Comparison of ENCODE assay signal across 10 mouse cellular contexts in genomic region chr17:35125081-35125480, GRCm38 (mm10). TPM values are rescaled to one million over a fixed set of nuclear protein-coding genes. Genes with fewer than 3 reads are reported as not detected.
DNase-seq lines count a peak whose midpoint lies in the region; ATAC-seq lines count a peak whose summit lies in the region.
"Had no signal": no experiment of that assay in that cellular context is flagged by ENCODE, and none has a peak within 500 bp of the region (broad histone marks: within the 10 kb centered on the region; RNA-seq: fewer than 3 reads in every experiment).

No protein-coding gene starts in this region.

- intact Hi-C loops in left cerebral cortex, postnatal 10 days (cut with DNase I) = no loop called here

- H3K36me3 ChIP-seq in hindbrain, embryonic 14.5 days (replicated peaks; ENCODE audit: control insufficient read depth, insufficient read depth) = peaks cover 31% of the 10 kb centered on the region
- no peaks in the 10 kb centered on the region for H3K36me3 ChIP-seq in hindbrain, embryonic 11.5 days (ENCODE audit: control insufficient read depth, insufficient read depth, low read length)
- peaks cover 44% of the 10 kb centered on the region for H3K36me3 ChIP-seq in embryonic facial prominence, embryonic 10.5 days (replicated peaks)
- H3K36me3 ChIP-seq in liver, embryonic 12.5 days = peaks cover 50% of the 10 kb centered on the region

- WGBS in hindbrain, embryonic 14.5 days = 100% methylated on average over 1 of the region's 1 CpGs
- WGBS in hindbrain, embryonic 11.5 days = 100% methylated on average over 1 of the region's 1 CpGs
- WGBS in embryonic facial prominence, embryonic 10.5 days = 98% methylated on average over 1 of the region's 1 CpGs
- 76% methylated on average over 1 of the region's 1 CpGs for WGBS in liver, embryonic 12.5 days (ENCODE audit: insufficient replicate concordance)

- DNase-seq in hindbrain, embryonic 14.5 days (ENCODE audit: low spot score) = no peak
- DNase-seq in hindbrain, embryonic 11.5 days (ENCODE audit: low spot score) = no peak
- DNase-seq in A20 (ENCODE audit: low read depth, low spot score) = peak; percentile 29
- no peak for DNase-seq in embryonic facial prominence, embryonic 10.5 days (ENCODE audit: low spot score)
- no peak for DNase-seq in adrenal gland, postnatal 36 days
- no peak for DNase-seq in left cerebral cortex, postnatal 10 days (ENCODE audit: extremely low spot score in 1 of 2, low spot score in 2 of 2)
- no peak for DNase-seq in layer of hippocampus, postnatal 36 days
- DNase-seq: heart, postnatal 10 days; thymus, postnatal 36 days had no signal

- no peak for ATAC-seq in hindbrain, embryonic 14.5 days (ENCODE audit: low FRiP score)
- ATAC-seq in hindbrain, embryonic 11.5 days (ENCODE audit: low FRiP score) = no peak
- ATAC-seq in liver, embryonic 12.5 days = no peak

- no peaks in the 10 kb centered on the region for H3K27me3 ChIP-seq in hindbrain, embryonic 14.5 days (ENCODE audit: control insufficient read depth, insufficient read depth, low read length)
- H3K27me3 ChIP-seq in hindbrain, embryonic 11.5 days (ENCODE audit: control insufficient read depth, insufficient read depth, low read length) = no peaks in the 10 kb centered on the region
- H3K27me3 ChIP-seq in embryonic facial prominence, embryonic 10.5 days (replicated peaks; ENCODE audit: low read depth, poor library complexity, severe bottlenecking) = no peaks in the 10 kb centered on the region
- no peaks in the 10 kb centered on the region for H3K27me3 ChIP-seq in liver, embryonic 12.5 days (replicated peaks)

- no peak overlapping the region for H3K9ac ChIP-seq in hindbrain, embryonic 14.5 days
- H3K9ac ChIP-seq in hindbrain, embryonic 11.5 days (ENCODE audit: low read depth, low read length) = no peak overlapping the region
- H3K9ac ChIP-seq in liver, embryonic 12.5 days = no peak overlapping the region

- peak overlapping the region; percentile 53; the same call in 1 of the 2 replicates for H3K4me2 ChIP-seq in hindbrain, embryonic 14.5 days (replicated peaks)
- no peak overlapping the region for H3K4me2 ChIP-seq in hindbrain, embryonic 11.5 days (replicated peaks; ENCODE audit: low read depth, low read length)
- peak overlapping the region; percentile 80 for H3K4me2 ChIP-seq in liver, embryonic 12.5 days

- H3K4me1 ChIP-seq in hindbrain, embryonic 14.5 days (replicated peaks; ENCODE audit: control insufficient read depth, insufficient read depth, low read length) = peaks cover 22% of the 10 kb centered on the region
- peaks cover 2% of the 10 kb centered on the region; the same call in 1 of the 2 replicates for H3K4me1 ChIP-seq in hindbrain, embryonic 11.5 days (replicated peaks; ENCODE audit: control insufficient read depth, insufficient read depth, low read length)
- H3K4me1 ChIP-seq in embryonic facial prominence, embryonic 10.5 days = peaks cover 49% of the 10 kb centered on the region
- peaks cover 58% of the 10 kb centered on the region for H3K4me1 ChIP-seq in liver, embryonic 12.5 days

- H3K27ac ChIP-seq in hindbrain, embryonic 14.5 days = no peak overlapping the region
- no peak overlapping the region for H3K27ac ChIP-seq in hindbrain, embryonic 11.5 days (ENCODE audit: low read depth, low read length)
- H3K27ac ChIP-seq in embryonic facial prominence, embryonic 10.5 days (replicated peaks) = no peak overlapping the region
- H3K27ac ChIP-seq in liver, embryonic 12.5 days = peak overlapping the region; percentile 89

- no peak overlapping the region for H3K4me3 ChIP-seq in hindbrain, embryonic 14.5 days (replicated peaks; ENCODE audit: low read length)
- no peak overlapping the region for H3K4me3 ChIP-seq in hindbrain, embryonic 11.5 days (ENCODE audit: low read depth, low read length)
- peak overlapping the region; percentile 74; the same call in 1 of the 2 replicates for H3K4me3 ChIP-seq in embryonic facial prominence, embryonic 10.5 days
- H3K4me3 ChIP-seq in liver, embryonic 12.5 days = peak overlapping the region; percentile 69; the same call in 1 of the 2 replicates

- no peaks in the 10 kb centered on the region for H3K9me3 ChIP-seq in hindbrain, embryonic 14.5 days (ENCODE audit: control insufficient read depth, low read length)
- H3K9me3 ChIP-seq in hindbrain, embryonic 11.5 days (ENCODE audit: control insufficient read depth, low read length) = no peaks in the 10 kb centered on the region
- H3K9me3 ChIP-seq in embryonic facial prominence, embryonic 10.5 days = no peaks in the 10 kb centered on the region
- no peaks in the 10 kb centered on the region for H3K9me3 ChIP-seq in liver, embryonic 12.5 days (replicated peaks)

RNA-seq across cellular contexts. Expression of gene D17H6S53E, which starts 1.1 kb away (rescaled TPM):
- polyA plus RNA-seq in hindbrain, embryonic 14.5 days (2014; fragmentation: Nextera tagmentation; extraction: Ambion mirVana) = 6.0 and 6.2 TPM in 2 replicates
- 8.4 and 9.2 TPM in 2 replicates for polyA plus RNA-seq in hindbrain, embryonic 11.5 days (2014; fragmentation: Nextera tagmentation; extraction: Ambion mirVana)
- polyA plus RNA-seq in embryonic facial prominence, embryonic 10.5 days (2016; fragmentation: Nextera tagmentation; extraction: Ambion mirVana) = 9.6 and 9.7 TPM in 2 replicates
- polyA plus RNA-seq in liver, embryonic 12.5 days (2016; fragmentation: Nextera tagmentation; extraction: Ambion mirVana) = 3.7 and 4.3 TPM in 2 replicates
- total RNA-seq in adrenal gland, postnatal 36 days (2021) = 10 to 100 TPM; 25.0 to 29.5 TPM
- 10 to 100 TPM; 23.8 to 24.6 TPM for total RNA-seq in left cerebral cortex, postnatal 10 days (2021)
- 10 to 100 TPM; 25.6 to 29.3 TPM for total RNA-seq in layer of hippocampus, postnatal 36 days (2021)

RNA-seq across cellular contexts. Expression of gene Csnk2b, which starts 3.2 kb away (rescaled TPM):
- 321 and 339 TPM in 2 replicates for polyA plus RNA-seq in hindbrain, embryonic 14.5 days (2014; fragmentation: Nextera tagmentation; extraction: Ambion mirVana)
- 299 and 310 TPM in 2 replicates for polyA plus RNA-seq in hindbrain, embryonic 11.5 days (2014; fragmentation: Nextera tagmentation; extraction: Ambion mirVana)
- polyA plus RNA-seq in embryonic facial prominence, embryonic 10.5 days (2016; fragmentation: Nextera tagmentation; extraction: Ambion mirVana) = 283 and 288 TPM in 2 replicates
- 187 and 192 TPM in 2 replicates for polyA plus RNA-seq in liver, embryonic 12.5 days (2016; fragmentation: Nextera tagmentation; extraction: Ambion mirVana)
- total RNA-seq in adrenal gland, postnatal 36 days (2021) = 100 to 1,000 TPM; 207 to 209 TPM
- total RNA-seq in left cerebral cortex, postnatal 10 days (2021) = 100 to 1,000 TPM; 196 to 210 TPM
- total RNA-seq in layer of hippocampus, postnatal 36 days (2021) = 100 to 1,000 TPM; 169 to 176 TPM

RNA-seq across cellular contexts. Expression of gene Gpank1, which starts 3.8 kb away (rescaled TPM):
- polyA plus RNA-seq in hindbrain, embryonic 14.5 days (2014; fragmentation: Nextera tagmentation; extraction: Ambion mirVana) = 21.9 and 22.0 TPM in 2 replicates
- polyA plus RNA-seq in hindbrain, embryonic 11.5 days (2014; fragmentation: Nextera tagmentation; extraction: Ambion mirVana) = 22.5 and 29.7 TPM in 2 replicates
- 32.5 and 33.3 TPM in 2 replicates for polyA plus RNA-seq in embryonic facial prominence, embryonic 10.5 days (2016; fragmentation: Nextera tagmentation; extraction: Ambion mirVana)
- 16.5 and 19.6 TPM in 2 replicates for polyA plus RNA-seq in liver, embryonic 12.5 days (2016; fragmentation: Nextera tagmentation; extraction: Ambion mirVana)
- 10 to 100 TPM; 11.1 to 12.1 TPM for total RNA-seq in adrenal gland, postnatal 36 days (2021)
- 10 to 100 TPM; 13.2 to 17.7 TPM for total RNA-seq in left cerebral cortex, postnatal 10 days (2021)
- 10 to 100 TPM; 13.0 to 15.2 TPM for total RNA-seq in layer of hippocampus, postnatal 36 days (2021)

RNA-seq across cellular contexts. Expression of gene Apom, which starts 6.8 kb away (rescaled TPM):
- 0.39 TPM in 1 of 2 replicates, not detected in the other for polyA plus RNA-seq in hindbrain, embryonic 14.5 days (2014; fragmentation: Nextera tagmentation; extraction: Ambion mirVana)
- 0.34 and 0.49 TPM in 2 replicates for polyA plus RNA-seq in hindbrain, embryonic 11.5 days (2014; fragmentation: Nextera tagmentation; extraction: Ambion mirVana)
- polyA plus RNA-seq in embryonic facial prominence, embryonic 10.5 days (2016; fragmentation: Nextera tagmentation; extraction: Ambion mirVana) = 0.40 and 0.69 TPM in 2 replicates
- 482 and 508 TPM in 2 replicates for polyA plus RNA-seq in liver, embryonic 12.5 days (2016; fragmentation: Nextera tagmentation; extraction: Ambion mirVana)
- not detected for total RNA-seq in adrenal gland, postnatal 36 days (2021)
- under 1 TPM in 1 of 2 experiments, not detected in 1; 0.34 TPM for total RNA-seq in left cerebral cortex, postnatal 10 days (2021)
- total RNA-seq in layer of hippocampus, postnatal 36 days (2021) = not detected
- total RNA-seq: heart, postnatal 10 days had no signal

RNA-seq across cellular contexts. Expression of gene Ly6g5b, which starts 9.9 kb away (rescaled TPM):
- 0.44 and 1.0 TPM in 2 replicates for polyA plus RNA-seq in hindbrain, embryonic 14.5 days (2014; fragmentation: Nextera tagmentation; extraction: Ambion mirVana)
- 0.89 and 0.96 TPM in 2 replicates for polyA plus RNA-seq in hindbrain, embryonic 11.5 days (2014; fragmentation: Nextera tagmentation; extraction: Ambion mirVana)
- 1.5 and 1.6 TPM in 2 replicates for polyA plus RNA-seq in embryonic facial prominence, embryonic 10.5 days (2016; fragmentation: Nextera tagmentation; extraction: Ambion mirVana)
- 0.55 and 0.81 TPM in 2 replicates for polyA plus RNA-seq in liver, embryonic 12.5 days (2016; fragmentation: Nextera tagmentation; extraction: Ambion mirVana)
- under 1 TPM; 0.26 to 0.43 TPM for total RNA-seq in adrenal gland, postnatal 36 days (2021)
- under 1 TPM; 0.58 to 0.81 TPM for total RNA-seq in left cerebral cortex, postnatal 10 days (2021)
- total RNA-seq in layer of hippocampus, postnatal 36 days (2021) = under 1 TPM in 1 of 2 experiments, not detected in 1; 0.70 TPM

Comparison
In these comparisons a context has a peak if more than half of its experiments do, and no peak if none do; other contexts are left out.
1. H3K4me3 ChIP-seq: peak in embryonic facial prominence, embryonic 10.5 days (single experiment) and liver, embryonic 12.5 days (single experiment); none in hindbrain, embryonic 14.5 days (single experiment) and hindbrain, embryonic 11.5 days (single experiment).